Mouse (Mus musculus) stomach, postnatal 0 days (tissue): ENCODE data around the gene Ghsr.

ENCODE experiments used
- CTCF ChIP-seq: IDR thresholded peaks from 2 replicates; pipeline ENCODE4 v1.5.1; 2016; ENCODE audit warnings: antibody characterized with exemption, low read depth, mild to moderate bottlenecking, moderate library complexity
- EP300 ChIP-seq: optimal IDR thresholded peaks from 2 replicates; pipeline ENCODE3; 2016; ENCODE audit warnings: antibody characterized with exemption

DNA sequence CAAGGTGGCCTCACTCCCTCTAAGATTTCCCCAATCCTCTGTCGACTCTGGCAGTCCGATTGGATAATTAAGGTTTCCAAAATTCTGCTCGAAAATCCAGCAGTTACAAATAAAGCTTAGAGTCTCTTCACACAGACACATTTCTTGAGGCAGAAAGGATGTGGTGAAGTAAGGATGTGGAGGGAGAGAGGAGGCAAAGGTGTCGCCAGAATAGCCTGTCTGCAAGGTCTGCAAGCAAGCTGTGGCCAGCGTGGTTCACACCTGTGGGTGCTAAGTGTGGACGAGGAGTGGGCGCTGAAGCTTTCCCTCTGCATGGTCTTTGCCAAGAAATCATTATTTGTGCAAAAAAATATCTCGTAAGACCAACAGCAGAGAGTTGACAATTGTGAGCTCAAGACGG lies 48.6 kb upstream of the Ghsr start:
- no peak for TF ChIP-seq CTCF
- no peak for TF ChIP-seq EP300
